Mouse (Mus musculus) gastrocnemius, postnatal 14 days (tissue): ENCODE measurements around the gene Map2k2. TPM values are rescaled to one million over a fixed set of nuclear protein-coding genes. Genes with fewer than 3 reads are reported as not detected.
A peak's percentile ranks its signal among the peaks of the same experiment; 100 is the strongest.

Source experiments
- DNase-seq: peaks from one replicate; pipeline ENCODE4 v3.0.0; 2021; ENCODE audit warnings: mixed read lengths
- intact Hi-C: fragments of 180-260 bp; cut with DNase I; formaldehyde crosslinking; loops from one replicate; pipeline ENCODE4 v1.15.1; 2025; ENCODE audit warnings: low total_unique reads
- total RNA-seq, 2 experiments: library from RNA; stranded (reverse); gene quantifications; 2 replicates each; pipeline ENCODE4 v1.2.3; 2021

The Map2k2 gene
- total RNA-seq, 2 experiments from 2014 or later, result 163 to 171 TPM

GRCm38 (mm10) chr10:81140717-81141454 lies 35.2 kb downstream of the Map2k2 start:
- intact Hi-C loops, result no loop called here
- no peak for DNase-seq

- DNase-seq, result no peak
- intact Hi-C loops, result no loop called here
Observed at GRCm38 (mm10) chr10:81141455-81142210, 35.9 kb downstream of the Map2k2 start.

- intact Hi-C loops, result no loop called here
- no peak for DNase-seq
Observed at GRCm38 (mm10) chr10:81142551-81142981, 36.9 kb downstream of the Map2k2 start.

GRCm38 (mm10) chr10:81143157-81143633 lies 37.5 kb downstream of the Map2k2 start:
- DNase-seq, result no peak
- intact Hi-C loops, result no loop called here

GRCm38 (mm10) chr10:81143845-81144437 lies 38.2 kb downstream of the Map2k2 start:
- DNase-seq, result no peak
- intact Hi-C loops, result no loop called here

GRCm38 (mm10) chr10:81144667-81145066 lies 39.0 kb downstream of the Map2k2 start:
- intact Hi-C loops, result no loop called here
- no peak for DNase-seq

- intact Hi-C loops, result no loop called here
Observed at GRCm38 (mm10) chr10:81145307-81145706, 39.6 kb downstream of the Map2k2 start.

GRCm38 (mm10) chr10:81145778-81146177 lies 40.1 kb downstream of the Map2k2 start:
- DNase-seq, result no peak
- intact Hi-C loops, result no loop called here

More at GRCm38 (mm10) chr10:81145307-81145706, 39.6 kb downstream of the Map2k2 start:
- DNase-seq, result no peak

GRCm38 (mm10) chr10:81146296-81146695 lies 40.6 kb downstream of the Map2k2 start:
- intact Hi-C loops, result no loop called here
- no peak for DNase-seq

GRCm38 (mm10) chr10:81151261-81151660 lies 45.5 kb downstream of the Map2k2 start:
- intact Hi-C loops, result no loop called here
- no peak for DNase-seq

- intact Hi-C loops, result no loop called here
- DNase-seq, result no peak
Observed at GRCm38 (mm10) chr10:81152609-81153008, 46.9 kb downstream of the Map2k2 start.

- intact Hi-C loops, result no loop called here
- no peak for DNase-seq
Observed at GRCm38 (mm10) chr10:81154313-81154712, 48.6 kb downstream of the Map2k2 start.

GRCm38 (mm10) chr10:81154736-81155135 lies 49.0 kb downstream of the Map2k2 start:
- DNase-seq, result no peak
- intact Hi-C loops, result no loop called here

GRCm38 (mm10) chr10:81161602-81162317 lies 56.0 kb downstream of the Map2k2 start:
- intact Hi-C loops, result loop anchor here (5.0 kb wide), 1 partner anchor 154 kb away; no protein-coding TSS in a partner anchor
- no peak for DNase-seq

GRCm38 (mm10) chr10:81162318-81162652 lies 56.6 kb downstream of the Map2k2 start:
- intact Hi-C loops, result loop anchor here (5.0 kb wide), 1 partner anchor 155 kb away; no protein-coding TSS in a partner anchor
- DNase-seq, result no peak

GRCm38 (mm10) chr10:81165118-81165517 lies 59.4 kb downstream of the Map2k2 start:
- no peak for DNase-seq
- intact Hi-C loops, result no loop called here

- intact Hi-C loops, result no loop called here
- DNase-seq, result peak; percentile 100
Observed at GRCm38 (mm10) chr10:81167200-81168086, 61.7 kb downstream of the Map2k2 start, which contains the start of gene Pias4. Gene Pias4, minus strand, starts transcription at chr10:81167923.

GRCm38 (mm10) chr10:81168087-81168431 lies 62.3 kb downstream of the Map2k2 start:
- intact Hi-C loops, result no loop called here
- no peak for DNase-seq
